Comparison of ENCODE assay signal across 10 mouse cellular contexts in genomic region chr11:102245581-102246272, GRCm38 (mm10). TPM values are rescaled to one million over a fixed set of nuclear protein-coding genes. Genes with fewer than 3 reads are reported as not detected.
DNase-seq lines count a peak whose midpoint lies in the region; ATAC-seq and TF ChIP-seq lines count a peak whose summit lies in the region.
"Had no signal": no experiment of that assay in that cellular context is flagged by ENCODE, and none has a peak within 500 bp of the region (broad histone marks: within the 10 kb centered on the region; RNA-seq: fewer than 3 reads in every experiment).

No protein-coding gene starts in this region.

- 0 out of 2 replicates have a peak, but pooled peaks cover under 1% of the 10 kb centered on the region for H3K36me3 ChIP-seq in heart, embryonic 10.5 days
- H3K36me3 ChIP-seq in MEL (ENCODE audit: control insufficient read depth in 1 of 2, insufficient read depth in 2 of 2, low read length in 2 of 2): peaks cover 0 to 19% of the 10 kb centered on the region in 2 experiments; a peak in 2 of 4 replicates
- H3K36me3 ChIP-seq in hindbrain, embryonic 12.5 days: no peaks in the 10 kb centered on the region
- H3K36me3 ChIP-seq in midbrain, embryonic 10.5 days: peaks cover 3% of the 10 kb centered on the region

- H3K4me1 ChIP-seq in heart, embryonic 10.5 days: peaks cover 28% of the 10 kb centered on the region
- H3K4me1 ChIP-seq in MEL (ENCODE audit: control insufficient read depth in 1 of 2, insufficient read depth in 2 of 2, low read length in 2 of 2): peaks cover 0 to 22% of the 10 kb centered on the region in 2 experiments
- H3K4me1 ChIP-seq in hindbrain, embryonic 12.5 days: peaks cover 24% of the 10 kb centered on the region
- peaks cover 33% of the 10 kb centered on the region for H3K4me1 ChIP-seq in midbrain, embryonic 10.5 days

- no peaks in the 10 kb centered on the region for H3K27me3 ChIP-seq in heart, embryonic 10.5 days (ENCODE audit: insufficient read depth, poor library complexity, severe bottlenecking)
- H3K27me3 ChIP-seq in MEL (ENCODE audit: control insufficient read depth in 1 of 2, insufficient read depth in 2 of 2, low read length in 2 of 2): no peaks in the 10 kb centered on the region
- H3K27me3 ChIP-seq in hindbrain, embryonic 12.5 days: no peaks in the 10 kb centered on the region
- peaks cover 13% of the 10 kb centered on the region for H3K27me3 ChIP-seq in midbrain, embryonic 10.5 days (ENCODE audit: low read depth, poor library complexity, severe bottlenecking)

- WGBS in heart, embryonic 10.5 days: 69% methylated on average over 14 of the region's 14 CpGs
- WGBS in hindbrain, embryonic 12.5 days: 50% methylated on average over 14 of the region's 14 CpGs
- WGBS in midbrain, embryonic 10.5 days: 67% methylated on average over 14 of the region's 14 CpGs

- H3K9ac ChIP-seq in MEL (ENCODE audit: control insufficient read depth, low read depth, low read length, poor library complexity, severe bottlenecking): peak overlapping the region; percentile 69
- peak overlapping the region; percentile 42 for H3K9ac ChIP-seq in hindbrain, embryonic 12.5 days

- DNase-seq in heart, embryonic 10.5 days (ENCODE audit: low spot score): no peak
- no peak for DNase-seq in heart, adult 9 months (ENCODE audit: low spot score in 2 of 2)
- no peak for DNase-seq in MEL (ENCODE audit: low read depth, low spot score)
- DNase-seq in midbrain, embryonic 10.5 days (ENCODE audit: low spot score): no peak
- no peak for DNase-seq in urinary bladder, postnatal 36 days (ENCODE audit: low spot score in 2 of 2)
- DNase-seq in kidney, postnatal 4 days: no peak

- TF ChIP-seq RAD21 in MEL (IDR thresholded peaks at IDR 0.05; ENCODE audit: low read depth, low read length): no peak

- TF ChIP-seq POLR2A in MEL (IDR thresholded peaks at IDR 0.05; ENCODE audit: control insufficient read depth in 1 of 2, insufficient read depth in 1 of 2, low read depth in 1 of 2, low read length in 2 of 2, poor library complexity in 1 of 2): no peak

- H3K79me2 ChIP-seq in MEL (ENCODE audit: control insufficient read depth, insufficient read depth, low read length, poor library complexity): peaks cover 11% of the 10 kb centered on the region

- H3K4me2 ChIP-seq in hindbrain, embryonic 12.5 days (replicated peaks): peak overlapping the region; percentile 69

- no peak for TF ChIP-seq EP300 in MEL (IDR thresholded peaks at IDR 0.05; ENCODE audit: low read depth in 1 of 2, low read length in 2 of 2)

- H3K9me3 ChIP-seq in heart, embryonic 10.5 days: no peaks in the 10 kb centered on the region
- H3K9me3 ChIP-seq in MEL (replicated peaks; ENCODE audit: insufficient read depth, low read length): no peaks in the 10 kb centered on the region
- H3K9me3 ChIP-seq in hindbrain, embryonic 12.5 days (replicated peaks): no peaks in the 10 kb centered on the region
- H3K9me3 ChIP-seq in midbrain, embryonic 10.5 days (replicated peaks): peaks cover 4% of the 10 kb centered on the region; the same call in 1 of the 2 replicates

- peak overlapping the region; percentile 58 for H3K4me3 ChIP-seq in heart, embryonic 10.5 days
- H3K4me3 ChIP-seq in MEL (ENCODE audit: control insufficient read depth in 1 of 2, insufficient read depth in 1 of 2, low read depth in 2 of 2, low read length in 2 of 2): peak overlapping the region; percentile 48 to 49
- H3K4me3 ChIP-seq in hindbrain, embryonic 12.5 days: peak overlapping the region; percentile 31
- peak overlapping the region; percentile 54 for H3K4me3 ChIP-seq in midbrain, embryonic 10.5 days

- no peak for ATAC-seq in hindbrain, embryonic 12.5 days (ENCODE audit: low FRiP score)
- ATAC-seq in monocyte, adult 5-6 weeks (replicated peaks; ENCODE audit: insufficient number of reproducible peaks, low FRiP score, low TSS enrichment, poor library complexity, severe bottlenecking): no peak

- TF ChIP-seq CTCF in MEL (IDR thresholded peaks at IDR 0.05 in 2 of 3, conservative IDR thresholded peaks at IDR 0.05 in 1 of 3; ENCODE audit: control insufficient read depth in 1 of 3, insufficient read depth in 1 of 3, low read depth in 2 of 3, low read length in 3 of 3, poor library complexity in 1 of 3, severe bottlenecking in 1 of 3): no peak

- peak overlapping the region; percentile 83 for H3K27ac ChIP-seq in heart, embryonic 10.5 days
- peak overlapping the region; percentile 58 for H3K27ac ChIP-seq in MEL (ENCODE audit: control insufficient read depth, low read depth, low read length)
- peak overlapping the region; percentile 64; the same call in 1 of the 2 replicates for H3K27ac ChIP-seq in hindbrain, embryonic 12.5 days
- peak overlapping the region; percentile 81 for H3K27ac ChIP-seq in midbrain, embryonic 10.5 days (replicated peaks)

TF ChIP-seq in MEL, 35 proteins besides CTCF, POLR2A, EP300 and RAD21:
- 0 out of 2 replicates have a peak, but pooled peaks have one; percentile 13 for TF ChIP-seq ZNF384 (IDR thresholded peaks at IDR 0.05; ENCODE audit: low read depth, low read length)
- TF ChIP-seq MYC (IDR thresholded peaks at IDR 0.05; ENCODE audit: low read depth, low read length): 0 out of 2 replicates have a peak, but pooled peaks have one; percentile 26
- peak; percentile 12; the same call in 1 of the 2 replicates for TF ChIP-seq MXI1 (IDR thresholded peaks at IDR 0.05; ENCODE audit: low read depth, low read length)
- no peak for TF ChIP-seq POLR2AphosphoS5 (IDR thresholded peaks at IDR 0.05; ENCODE audit: borderline replicate concordance, low read depth, low read length)

RNA-seq across cellular contexts. Expression of gene BC030867, which starts 3.0 kb away (rescaled TPM):
- 16.5 and 19.4 TPM in 2 replicates for polyA plus RNA-seq in heart, embryonic 10.5 days (2016; fragmentation: Nextera tagmentation; extraction: Ambion mirVana)
- total RNA-seq in MEL (2012; rRNA removed): 19.5 and 20.0 TPM in 2 replicates
- polyA plus RNA-seq in MEL (2012; ENCODE audit: insufficient read depth in 1 of 2, insufficient read length in 2 of 2, low read depth in 1 of 2, low replicate concordance in 2 of 2, missing spikeins in 1 of 2): 10 to 100 TPM; 36.2 to 51.7 TPM
- 9.4 and 12.5 TPM in 2 replicates for polyA plus RNA-seq in hindbrain, embryonic 12.5 days (2016; fragmentation: Nextera tagmentation; extraction: Ambion mirVana)
- polyA plus RNA-seq in midbrain, embryonic 10.5 days (2016; fragmentation: Nextera tagmentation; extraction: Ambion mirVana): 25.8 and 27.3 TPM in 2 replicates
- total RNA-seq in monocyte, adult 5-6 weeks (2017): not detected in 3 replicates
- total RNA-seq: liver, adult 2 months had no signal

RNA-seq across cellular contexts. Expression of gene Hdac5, which starts 15.8 kb away (rescaled TPM):
- polyA plus RNA-seq in heart, embryonic 10.5 days (2016; fragmentation: Nextera tagmentation; extraction: Ambion mirVana): 84.9 and 103 TPM in 2 replicates
- 9.1 and 10.4 TPM in 2 replicates for total RNA-seq in MEL (2012; rRNA removed)
- polyA plus RNA-seq in MEL (2012; ENCODE audit: insufficient read depth in 1 of 2, insufficient read length in 2 of 2, low read depth in 1 of 2, low replicate concordance in 2 of 2, missing spikeins in 1 of 2): 10 to 100 TPM in 1 of 2 experiments, not detected in 1; 29.3 TPM
- polyA plus RNA-seq in hindbrain, embryonic 12.5 days (2016; fragmentation: Nextera tagmentation; extraction: Ambion mirVana): 97.2 and 103 TPM in 2 replicates
- polyA plus RNA-seq in midbrain, embryonic 10.5 days (2016; fragmentation: Nextera tagmentation; extraction: Ambion mirVana): 57.3 and 68.9 TPM in 2 replicates
- 46.5 to 54.0 TPM (median 51.7 TPM) in 3 replicates for total RNA-seq in monocyte, adult 5-6 weeks (2017)

RNA-seq across cellular contexts. Expression of gene Asb16, which starts 22.8 kb away (rescaled TPM):
- polyA plus RNA-seq in heart, embryonic 10.5 days (2016; fragmentation: Nextera tagmentation; extraction: Ambion mirVana): 0.06 and 0.08 TPM in 2 replicates
- total RNA-seq in MEL (2012; rRNA removed): 3.9 and 4.4 TPM in 2 replicates
- 1 to 10 TPM in 1 of 2 experiments, not detected in 1; 8.5 TPM for polyA plus RNA-seq in MEL (2012; ENCODE audit: insufficient read depth in 1 of 2, insufficient read length in 2 of 2, low read depth in 1 of 2, low replicate concordance in 2 of 2, missing spikeins in 1 of 2)
- not detected in 2 replicates for polyA plus RNA-seq in hindbrain, embryonic 12.5 days (2016; fragmentation: Nextera tagmentation; extraction: Ambion mirVana)
- 0.05 TPM in 1 of 2 replicates, not detected in the other for polyA plus RNA-seq in midbrain, embryonic 10.5 days (2016; fragmentation: Nextera tagmentation; extraction: Ambion mirVana)
- not detected in 3 replicates for total RNA-seq in monocyte, adult 5-6 weeks (2017)
- polyA plus RNA-seq: C2C12 had no signal

RNA-seq across cellular contexts. Expression of gene Tmub2, which starts 39.0 kb away (rescaled TPM):
- 40.1 and 41.8 TPM in 2 replicates for polyA plus RNA-seq in heart, embryonic 10.5 days (2016; fragmentation: Nextera tagmentation; extraction: Ambion mirVana)
- 27.0 and 29.3 TPM in 2 replicates for total RNA-seq in MEL (2012; rRNA removed)
- 10 to 100 TPM in 1 of 2 experiments, not detected in 1; 40.5 TPM for polyA plus RNA-seq in MEL (2012; ENCODE audit: insufficient read depth in 1 of 2, insufficient read length in 2 of 2, low read depth in 1 of 2, low replicate concordance in 2 of 2, missing spikeins in 1 of 2)
- 67.9 and 68.4 TPM in 2 replicates for polyA plus RNA-seq in hindbrain, embryonic 12.5 days (2016; fragmentation: Nextera tagmentation; extraction: Ambion mirVana)
- 51.3 and 60.5 TPM in 2 replicates for polyA plus RNA-seq in midbrain, embryonic 10.5 days (2016; fragmentation: Nextera tagmentation; extraction: Ambion mirVana)
- total RNA-seq in monocyte, adult 5-6 weeks (2017): 25.7 to 34.3 TPM (median 26.5 TPM) in 3 replicates

RNA-seq across cellular contexts. Expression of gene Atxn7l3, which starts 50.7 kb away (rescaled TPM):
- 9.1 and 14.3 TPM in 2 replicates for polyA plus RNA-seq in heart, embryonic 10.5 days (2016; fragmentation: Nextera tagmentation; extraction: Ambion mirVana)
- 40.5 and 46.7 TPM in 2 replicates for total RNA-seq in MEL (2012; rRNA removed)
- polyA plus RNA-seq in MEL (2012; ENCODE audit: insufficient read depth in 1 of 2, insufficient read length in 2 of 2, low read depth in 1 of 2, low replicate concordance in 2 of 2, missing spikeins in 1 of 2): 10 to 100 TPM; 39.4 to 53.0 TPM
- 28.5 and 29.7 TPM in 2 replicates for polyA plus RNA-seq in hindbrain, embryonic 12.5 days (2016; fragmentation: Nextera tagmentation; extraction: Ambion mirVana)
- 13.9 and 16.5 TPM in 2 replicates for polyA plus RNA-seq in midbrain, embryonic 10.5 days (2016; fragmentation: Nextera tagmentation; extraction: Ambion mirVana)
- total RNA-seq in monocyte, adult 5-6 weeks (2017): 29.9 to 43.6 TPM (median 29.9 TPM) in 3 replicates
